Mouse (Mus musculus) stomach, embryonic 14.5 days (tissue): ENCODE results near the gene Farp2. TPM values are rescaled to one million over a fixed set of nuclear protein-coding genes. Genes with fewer than 3 reads are reported as not detected.

Experiments used
- ATAC-seq: fragments of 200-750 bp; cut with Nextera tagmentation; 2 replicates; pipeline ENCODE4 v1.8.0; 2017; ENCODE audit warnings: low read depth, moderate TSS enrichment; ENCODE audit not compliant: insufficient number of reproducible peaks, insufficient read depth, low FRiP score
- H3K27ac ChIP-seq: fragments of 300-500 bp; sonication (generic); 2 replicates; pipeline ENCODE4 v1.5.1; 2014; ENCODE audit warnings: mild to moderate bottlenecking, low read length, moderate library complexity, mixed read lengths
- H3K27me3 ChIP-seq: fragments of 300-500 bp; sonication (generic); 2 replicates; pipeline ENCODE4 v1.6.1; 2014; ENCODE audit warnings: low read length, control low read depth, mixed read lengths; ENCODE audit not compliant: control insufficient read depth, insufficient read depth
- H3K36me3 ChIP-seq: fragments of 300-500 bp; sonication (generic); 2 replicates; pipeline ENCODE4 v1.6.1; 2014; ENCODE audit warnings: mild to moderate bottlenecking, control low read depth, low read length, moderate library complexity, mixed read lengths; ENCODE audit not compliant: control insufficient read depth, insufficient read depth
- H3K4me1 ChIP-seq: fragments of 300-500 bp; sonication (generic); 2 replicates; pipeline ENCODE4 v1.6.1; 2014; ENCODE audit warnings: low read length, control low read depth, mixed read lengths; ENCODE audit not compliant: control insufficient read depth, insufficient read depth
- H3K4me2 ChIP-seq: fragments of 300-500 bp; sonication (generic); replicated peaks from 2 replicates; pipeline ENCODE4 v1.6.1; 2014; ENCODE audit warnings: low read depth, low read length, control low read depth
- H3K4me3 ChIP-seq: fragments of 300-500 bp; sonication (generic); 2 replicates; pipeline ENCODE4 v1.5.1; 2014; ENCODE audit warnings: low read depth, low read length, control low read depth
- H3K9ac ChIP-seq: fragments of 300-500 bp; sonication (generic); replicated peaks from 2 replicates; pipeline ENCODE4 v1.6.1; 2014; ENCODE audit warnings: low read depth, mild to moderate bottlenecking, control low read depth, low read length, moderate library complexity, mixed read lengths
- H3K9me3 ChIP-seq: fragments of 300-500 bp; sonication (generic); 2 replicates; pipeline ENCODE4 v1.6.1; 2016; ENCODE audit warnings: low read depth, low read length, control low read depth; ENCODE audit not compliant: control insufficient read depth
- WGBS: fragments of 180-500 bp; shearing (Covaris S2); extraction: QIAGEN DNeasy Blood & Tissue Kit; methylation state at CpG from one replicate; pipeline ENCODE4 v1.1.7; 2014; 5-methylcytosine and 5-hydroxymethylcytosine counted together
- polyA plus RNA-seq: library from polyadenylated mRNA; unstranded; fragments of >200 nt; fragmentation: Nextera tagmentation; extraction: Ambion mirVana; gene quantifications from 2 replicates; pipeline ENCODE4 v1.2.1, GENCODE M21; 2014

Gene Farp2
- polyA plus RNA-seq, 1 experiment from 2014 or later, result 7.7 TPM

GRCm38 (mm10) chr1:93522325-93522724 lies 10.4 kb downstream of the Farp2 start:
- H3K4me3 ChIP-seq, result no peak overlapping the region
- no peak overlapping the region for H3K9ac ChIP-seq
- no peaks in the 10 kb centered on the region for H3K36me3 ChIP-seq
- H3K9me3 ChIP-seq, result no peaks in the 10 kb centered on the region
- ATAC-seq, result no peak
- H3K27me3 ChIP-seq, result no peaks in the 10 kb centered on the region
- H3K4me2 ChIP-seq, result no peak overlapping the region
- H3K27ac ChIP-seq, result no peak overlapping the region
- 77% methylated on average over 1 of the region's 1 CpGs for whole genome bisulfite sequencing
- H3K4me1 ChIP-seq, result no peaks in the 10 kb centered on the region

DNA sequence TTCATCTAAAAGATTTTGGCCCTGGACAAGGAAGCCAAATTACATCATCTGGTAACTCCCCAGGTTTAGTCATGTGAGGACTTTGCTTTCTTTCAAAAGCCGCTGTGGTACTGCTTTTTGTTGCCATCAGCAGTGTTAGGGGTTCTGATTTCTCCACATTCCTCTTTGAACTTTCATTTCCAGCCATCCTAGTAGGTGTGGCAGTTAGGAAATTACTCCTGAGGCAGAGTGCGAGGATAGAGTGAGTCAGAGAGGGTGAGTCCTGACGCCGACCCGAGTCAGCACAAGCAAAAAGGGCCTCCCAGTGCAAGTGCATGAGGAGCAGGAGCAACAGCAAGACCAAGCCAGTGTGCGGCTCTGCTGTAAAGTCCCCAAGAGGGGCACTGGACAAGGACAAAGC lies 17.9 kb downstream of the Farp2 start:
- WGBS, result 84% methylated on average over 6 of the region's 6 CpGs
- Histone ChIP-seq H3K27me3 (no peaks in the 10 kb centered on the region), H3K36me3 (peaks cover 11% of the 10 kb centered on the region; the same call in 1 of the 2 replicates), H3K9ac (no peak overlapping the region), H3K4me1 (no peaks in the 10 kb centered on the region), H3K4me2 (no peak overlapping the region), H3K4me3 (no peak overlapping the region), H3K27ac (no peak overlapping the region), H3K9me3 (no peaks in the 10 kb centered on the region)
- no peak for ATAC-seq

- Histone ChIP-seq H3K27me3 (no peaks in the 10 kb centered on the region), H3K4me3 (no peak overlapping the region), H3K4me1 (no peaks in the 10 kb centered on the region), H3K36me3 (0 out of 2 replicates have a peak, but pooled peaks cover 2% of the 10 kb centered on the region), H3K9ac (no peak overlapping the region), H3K9me3 (no peaks in the 10 kb centered on the region), H3K27ac (no peak overlapping the region), H3K4me2 (no peak overlapping the region)
- ATAC-seq, result no peak
- 95% methylated on average over 6 of the region's 6 CpGs for WGBS
These were observed 25.3 kb downstream of the Farp2 start for GRCm38 (mm10) chr1:93537227-93537626.

GRCm38 (mm10) chr1:93543196-93543595 lies 31.3 kb downstream of the Farp2 start:
- no peak overlapping the region for H3K4me2 ChIP-seq
- 77% methylated on average over 2 of the region's 2 CpGs for WGBS
- no peak for ATAC-seq
- no peak overlapping the region for H3K27ac ChIP-seq
- H3K4me1 ChIP-seq, result no peaks in the 10 kb centered on the region
- H3K9me3 ChIP-seq, result no peaks in the 10 kb centered on the region
- no peak overlapping the region for H3K9ac ChIP-seq
- no peaks in the 10 kb centered on the region for H3K36me3 ChIP-seq
- no peak overlapping the region for H3K4me3 ChIP-seq
- H3K27me3 ChIP-seq, result no peaks in the 10 kb centered on the region

GRCm38 (mm10) chr1:93547286-93547685 lies 35.4 kb downstream of the Farp2 start:
- Histone ChIP-seq H3K36me3 (no peaks in the 10 kb centered on the region), H3K4me3 (no peak overlapping the region), H3K9ac (no peak overlapping the region), H3K4me1 (no peaks in the 10 kb centered on the region), H3K9me3 (no peaks in the 10 kb centered on the region), H3K27ac (no peak overlapping the region), H3K4me2 (no peak overlapping the region), H3K27me3 (no peaks in the 10 kb centered on the region)
- whole genome bisulfite sequencing, result 85% methylated on average over 1 of the region's 1 CpGs
- ATAC-seq, result no peak

- no peak overlapping the region for H3K27ac ChIP-seq
- H3K4me2 ChIP-seq, result no peak overlapping the region
- H3K4me1 ChIP-seq, result no peaks in the 10 kb centered on the region
- WGBS, result 81% methylated on average over 5 of the region's 5 CpGs
- ATAC-seq, result no peak
- no peaks in the 10 kb centered on the region for H3K9me3 ChIP-seq
- H3K27me3 ChIP-seq, result no peaks in the 10 kb centered on the region
- no peaks in the 10 kb centered on the region for H3K36me3 ChIP-seq
- H3K9ac ChIP-seq, result no peak overlapping the region
- H3K4me3 ChIP-seq, result no peak overlapping the region
These were observed 39.5 kb downstream of the Farp2 start for GRCm38 (mm10) chr1:93551427-93551826.

- Histone ChIP-seq H3K27me3 (no peaks in the 10 kb centered on the region), H3K27ac (no peak overlapping the region), H3K9ac (no peak overlapping the region), H3K4me2 (no peak overlapping the region), H3K36me3 (peaks cover 6% of the 10 kb centered on the region; the same call in 1 of the 2 replicates), H3K4me3 (no peak overlapping the region), H3K4me1 (no peaks in the 10 kb centered on the region), H3K9me3 (no peaks in the 10 kb centered on the region)
- no peak for ATAC-seq
- 72% methylated on average over 7 of the region's 7 CpGs for WGBS
These were observed 51.3 kb downstream of the Farp2 start for GRCm38 (mm10) chr1:93563224-93563623.

GRCm38 (mm10) chr1:93563649-93564048 lies 51.8 kb downstream of the Farp2 start:
- Histone ChIP-seq H3K4me1 (no peaks in the 10 kb centered on the region), H3K27me3 (no peaks in the 10 kb centered on the region), H3K9ac (no peak overlapping the region), H3K9me3 (no peaks in the 10 kb centered on the region), H3K4me3 (no peak overlapping the region), H3K4me2 (no peak overlapping the region), H3K27ac (no peak overlapping the region), H3K36me3 (peaks cover 6% of the 10 kb centered on the region; the same call in 1 of the 2 replicates)
- 59% methylated on average over 1 of the region's 1 CpGs for WGBS
- ATAC-seq, result no peak

DNA sequence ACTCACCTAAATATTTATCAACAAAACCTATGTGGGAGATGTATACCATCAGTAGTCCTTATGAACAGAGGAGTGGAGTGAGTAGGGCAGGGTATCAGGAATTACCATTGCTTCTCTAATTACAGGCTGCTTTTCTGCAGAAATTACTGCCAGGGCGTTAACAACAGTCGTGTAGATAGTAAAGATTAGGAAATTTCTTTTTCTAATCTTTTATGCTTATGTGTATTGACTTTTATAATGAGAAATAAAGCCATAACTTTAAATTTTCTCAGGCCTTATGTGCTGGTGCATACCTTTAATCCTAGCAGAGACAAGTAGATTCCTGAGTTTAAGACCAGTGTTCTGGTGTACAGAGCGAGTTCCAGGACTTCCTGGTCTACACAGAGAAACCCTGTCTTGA lies 52.9 kb downstream of the Farp2 start:
- H3K4me3 ChIP-seq, result no peak overlapping the region
- no peak overlapping the region for H3K4me2 ChIP-seq
- WGBS, result 83% methylated on average over 3 of the region's 3 CpGs
- no peaks in the 10 kb centered on the region for H3K27me3 ChIP-seq
- no peak overlapping the region for H3K27ac ChIP-seq
- peaks cover 6% of the 10 kb centered on the region; the same call in 1 of the 2 replicates for H3K36me3 ChIP-seq
- no peak for ATAC-seq
- H3K9ac ChIP-seq, result no peak overlapping the region
- no peaks in the 10 kb centered on the region for H3K4me1 ChIP-seq
- H3K9me3 ChIP-seq, result no peaks in the 10 kb centered on the region
